Mouse (Mus musculus) heart, adult 2 months (tissue): Measurements from ENCODE around the gene Sptbn1.

Source experiments
- CTCF ChIP-seq: fragments of 200-600 bp; IDR thresholded peaks from 2 replicates; pipeline ENCODE4 v1.8.1; 2022; ENCODE audit warnings: antibody characterized with exemption, mild to moderate bottlenecking, moderate library complexity
- EP300 ChIP-seq: fragments of 200-500 bp; IDR thresholded peaks from 2 replicates; pipeline ENCODE4 v1.6.1; 2011; ENCODE audit warnings: low read depth, low read length, control low read depth; ENCODE audit not compliant: insufficient read depth
- POLR2A ChIP-seq: fragments of 200-500 bp; IDR thresholded peaks from 2 replicates; pipeline ENCODE4 v1.6.1; 2011; ENCODE audit warnings: mild to moderate bottlenecking, low read depth, low read length, control low read depth; ENCODE audit not compliant: insufficient read depth

GRCm38 (mm10) chr11:30210100-30210811 is 57.7 kb downstream of the Sptbn1 start:
- no peak for TF ChIP-seq POLR2A
- TF ChIP-seq CTCF: no peak
- TF ChIP-seq EP300: no peak
